Mouse (Mus musculus) hindbrain, embryonic 15.5 days (tissue): ENCODE results near the gene Metap1d. TPM values are rescaled to one million over a fixed set of nuclear protein-coding genes. Genes with fewer than 3 reads are reported as not detected.

Source experiments
- ATAC-seq: fragments of 200-750 bp; cut with Nextera tagmentation; 2 replicates; pipeline ENCODE4 v1.8.0; 2017; ENCODE audit warnings: low read depth, moderate number of reproducible peaks, moderate TSS enrichment; ENCODE audit not compliant: low FRiP score
- H3K27ac ChIP-seq: fragments of 300-500 bp; sonication (generic); replicated peaks from 2 replicates; pipeline ENCODE4 v1.5.1; 2015; ENCODE audit warnings: mild to moderate bottlenecking, inconsistent platforms
- H3K27me3 ChIP-seq: fragments of 300-500 bp; sonication (generic); 2 replicates; pipeline ENCODE4 v1.6.1; 2015; ENCODE audit warnings: control low read depth, inconsistent platforms
- H3K36me3 ChIP-seq: fragments of 300-500 bp; sonication (generic); 2 replicates; pipeline ENCODE4 v1.6.1; 2015; ENCODE audit warnings: control low read depth, inconsistent platforms
- H3K4me1 ChIP-seq: fragments of 300-500 bp; sonication (generic); replicated peaks from 2 replicates; pipeline ENCODE4 v1.6.1; 2015; ENCODE audit warnings: control low read depth, inconsistent platforms
- H3K4me2 ChIP-seq: fragments of 300-500 bp; sonication (generic); 2 replicates; pipeline ENCODE4 v1.6.1; 2015; ENCODE audit warnings: moderate library complexity, mild to moderate bottlenecking, inconsistent platforms
- H3K4me3 ChIP-seq: fragments of 300-500 bp; sonication (generic); 2 replicates; pipeline ENCODE4 v1.5.1; 2015; ENCODE audit warnings: mild to moderate bottlenecking, inconsistent platforms
- H3K9ac ChIP-seq: fragments of 300-500 bp; sonication (generic); 2 replicates; pipeline ENCODE4 v1.6.1; 2015; ENCODE audit warnings: inconsistent platforms
- H3K9me3 ChIP-seq: fragments of 300-500 bp; sonication (generic); 2 replicates; pipeline ENCODE4 v1.6.1; 2016; ENCODE audit warnings: control low read depth, inconsistent platforms
- WGBS: fragments of 180-500 bp; shearing (Covaris S2); methylation state at CpG from one replicate; pipeline ENCODE4 v1.1.7; 2015; 5-methylcytosine and 5-hydroxymethylcytosine counted together
- polyA plus RNA-seq: library from polyadenylated mRNA; unstranded; fragments of >200 nt; fragmentation: Nextera tagmentation; extraction: Ambion mirVana; gene quantifications from 2 replicates; pipeline ENCODE4 v1.2.1, GENCODE M21; 2015

Gene Metap1d
- 29.0 and 31.3 TPM in 2 replicates for polyA plus RNA-seq

GRCm38 (mm10) chr2:71453161-71453916, at the start of gene Metap1d:
Gene Metap1d, plus strand, starts transcription at chr2:71453276.
- Histone ChIP-seq H3K9ac (peak within 1 kb of the TSS; percentile 35), H3K4me2 (peak within 1 kb of the TSS; percentile 77), H3K27me3 (no peaks in the 10 kb centered on the region), H3K36me3 (no peaks in the 10 kb centered on the region), H3K27ac (peak within 1 kb of the TSS; percentile 58), H3K9me3 (no peaks in the 10 kb centered on the region), H3K4me3 (peak within 1 kb of the TSS; percentile 52), H3K4me1 (0 out of 2 replicates have a peak, but pooled peaks cover 4% of the 10 kb centered on the region)
- WGBS: under 1% methylated on average over 61 of the region's 61 CpGs
- peak; percentile 98 for ATAC-seq

- Histone ChIP-seq H3K4me2 (no peak overlapping the region), H3K4me3 (no peak overlapping the region), H3K9ac (no peak overlapping the region), H3K9me3 (no peaks in the 10 kb centered on the region), H3K27me3 (no peaks in the 10 kb centered on the region), H3K27ac (no peak overlapping the region), H3K4me1 (no peaks in the 10 kb centered on the region), H3K36me3 (peaks cover 8% of the 10 kb centered on the region)
- WGBS: 98% methylated on average over 1 of the region's 1 CpGs
- ATAC-seq: no peak
These were observed 47.5 kb upstream of the Metap1d start for GRCm38 (mm10) chr2:71405613-71406012.

GRCm38 (mm10) chr2:71418760-71419280, 34.3 kb upstream of the Metap1d start:
- Histone ChIP-seq H3K36me3 (peaks cover 5% of the 10 kb centered on the region), H3K27ac (no peak overlapping the region), H3K4me3 (no peak overlapping the region), H3K9me3 (no peaks in the 10 kb centered on the region), H3K4me1 (no peaks in the 10 kb centered on the region), H3K4me2 (no peak overlapping the region), H3K9ac (no peak overlapping the region), H3K27me3 (no peaks in the 10 kb centered on the region)
- ATAC-seq: no peak
- WGBS: 42% methylated on average over 3 of the region's 3 CpGs

DNA sequence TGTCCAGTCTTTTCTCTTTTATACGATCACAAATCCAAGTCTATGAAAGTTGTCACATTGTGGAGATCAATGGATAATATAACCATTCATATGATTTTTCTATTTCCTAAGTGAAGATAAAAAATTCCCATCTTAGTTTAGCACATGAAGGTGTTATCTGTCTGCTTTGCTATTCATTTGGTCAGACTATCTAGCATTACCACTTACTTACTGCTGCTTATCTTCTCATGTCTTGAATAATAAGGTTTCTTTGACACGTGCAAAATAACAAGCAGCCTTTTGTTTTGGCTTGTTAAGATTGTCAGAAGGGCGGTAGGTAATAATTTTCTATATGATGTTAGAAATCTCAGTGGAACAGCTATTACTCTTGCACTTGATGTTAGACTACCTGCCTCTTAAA, 33.7 kb upstream of the Metap1d start:
- Histone ChIP-seq H3K4me1 (no peaks in the 10 kb centered on the region), H3K36me3 (peaks cover 5% of the 10 kb centered on the region), H3K9me3 (no peaks in the 10 kb centered on the region), H3K4me2 (no peak overlapping the region), H3K27ac (no peak overlapping the region), H3K4me3 (no peak overlapping the region), H3K9ac (no peak overlapping the region), H3K27me3 (no peaks in the 10 kb centered on the region)
- WGBS: 82% methylated on average over 3 of the region's 3 CpGs
- ATAC-seq: no peak

DNA sequence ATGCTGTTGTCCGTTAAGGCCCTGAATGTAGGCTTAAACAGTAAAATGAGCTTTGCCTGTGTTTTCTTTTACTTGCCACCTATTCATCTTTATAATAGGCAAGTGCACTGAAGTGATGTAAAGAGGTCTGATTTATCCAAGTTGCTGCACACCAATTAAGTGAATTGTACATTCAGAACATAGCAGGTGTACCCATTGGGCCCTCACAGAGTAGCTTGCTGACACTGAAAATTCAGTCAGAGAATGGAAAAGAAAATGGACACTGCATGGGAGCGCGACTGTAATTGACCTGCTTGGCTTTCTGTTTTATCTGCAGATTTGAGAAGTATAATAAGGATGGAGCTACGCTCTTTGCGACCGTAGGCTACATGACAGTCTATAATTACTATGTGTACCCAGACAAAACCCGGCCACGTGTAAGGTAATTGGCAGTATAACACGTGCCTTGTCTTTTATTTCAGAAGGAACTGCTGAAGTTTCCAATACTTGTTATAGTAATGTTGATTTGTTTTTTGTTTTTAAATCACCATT, 32.1 kb upstream of the Metap1d start:
- Histone ChIP-seq H3K4me1 (no peaks in the 10 kb centered on the region), H3K9ac (no peak overlapping the region), H3K9me3 (no peaks in the 10 kb centered on the region), H3K27me3 (no peaks in the 10 kb centered on the region), H3K27ac (no peak overlapping the region), H3K4me3 (no peak overlapping the region), H3K36me3 (peaks cover 5% of the 10 kb centered on the region), H3K4me2 (no peak overlapping the region)
- WGBS: 81% methylated on average over 9 of the region's 9 CpGs
- ATAC-seq: no peak

DNA sequence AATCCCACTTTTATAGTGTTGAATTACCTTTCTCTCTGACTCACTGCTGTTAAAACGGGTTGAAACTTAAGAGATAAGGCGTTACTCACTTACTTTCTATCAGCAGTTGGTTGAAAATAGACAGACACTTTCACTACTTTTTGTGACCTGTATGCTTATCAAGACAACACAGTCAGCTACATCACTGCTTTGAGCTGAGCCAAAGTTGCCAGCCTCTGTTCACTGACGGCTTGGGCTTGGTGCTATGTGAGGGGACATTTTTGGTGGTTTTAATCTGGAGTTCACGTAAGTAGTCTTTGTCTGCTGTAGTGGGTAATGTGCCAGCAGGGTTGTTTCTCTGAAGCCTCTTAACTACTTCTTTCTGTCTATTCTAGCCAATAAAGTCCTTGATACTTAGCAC, 28.5 kb upstream of the Metap1d start:
- WGBS: 86% methylated on average over 4 of the region's 4 CpGs

GRCm38 (mm10) chr2:71435440-71435839, 17.6 kb upstream of the Metap1d start:
- 86% methylated on average over 4 of the region's 4 CpGs for WGBS
- no peaks in the 10 kb centered on the region for H3K9me3 ChIP-seq
- H3K27ac ChIP-seq: no peak overlapping the region
- H3K4me1 ChIP-seq: no peaks in the 10 kb centered on the region
- H3K4me3 ChIP-seq: no peak overlapping the region
- H3K27me3 ChIP-seq: no peaks in the 10 kb centered on the region
- no peak overlapping the region for H3K4me2 ChIP-seq
- no peak for ATAC-seq
- H3K9ac ChIP-seq: no peak overlapping the region
- H3K36me3 ChIP-seq: peaks cover 12% of the 10 kb centered on the region

More for the DNA sequence above, 28.5 kb upstream of the Metap1d start:
- ATAC-seq: no peak
- H3K4me2 ChIP-seq: no peak overlapping the region
- no peaks in the 10 kb centered on the region for H3K9me3 ChIP-seq
- no peak overlapping the region for H3K4me3 ChIP-seq
- H3K4me1 ChIP-seq: no peaks in the 10 kb centered on the region
- peaks cover 5% of the 10 kb centered on the region for H3K36me3 ChIP-seq
- no peaks in the 10 kb centered on the region for H3K27me3 ChIP-seq
- no peak overlapping the region for H3K9ac ChIP-seq
- H3K27ac ChIP-seq: no peak overlapping the region

DNA sequence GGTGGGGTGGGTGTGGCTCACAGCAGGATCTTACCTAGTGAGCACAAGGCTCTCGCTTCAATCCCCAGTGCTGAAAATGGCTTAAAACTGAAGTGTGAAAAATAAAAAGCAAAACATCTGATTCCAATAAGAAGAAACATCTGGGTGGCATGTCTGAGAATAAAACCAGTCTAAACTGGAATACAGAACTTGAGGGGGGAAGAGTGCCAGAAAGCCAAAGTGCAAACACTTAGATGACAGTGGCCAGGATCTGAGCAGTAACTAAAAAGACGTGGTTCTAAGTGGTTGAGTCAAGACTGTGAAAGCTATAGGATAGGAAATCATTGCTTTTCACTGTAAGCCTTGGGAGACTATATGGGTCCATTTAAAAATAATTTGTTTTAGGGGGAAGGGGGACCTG, 9.7 kb upstream of the Metap1d start:
- 49% methylated on average over 2 of the region's 2 CpGs for WGBS
- H3K4me1 ChIP-seq: no peaks in the 10 kb centered on the region
- H3K27ac ChIP-seq: no peak overlapping the region
- ATAC-seq: no peak
- peaks cover 10% of the 10 kb centered on the region for H3K36me3 ChIP-seq
- no peak overlapping the region for H3K4me2 ChIP-seq
- no peak overlapping the region for H3K9ac ChIP-seq
- H3K4me3 ChIP-seq: no peak overlapping the region
- H3K9me3 ChIP-seq: no peaks in the 10 kb centered on the region
- no peaks in the 10 kb centered on the region for H3K27me3 ChIP-seq

DNA sequence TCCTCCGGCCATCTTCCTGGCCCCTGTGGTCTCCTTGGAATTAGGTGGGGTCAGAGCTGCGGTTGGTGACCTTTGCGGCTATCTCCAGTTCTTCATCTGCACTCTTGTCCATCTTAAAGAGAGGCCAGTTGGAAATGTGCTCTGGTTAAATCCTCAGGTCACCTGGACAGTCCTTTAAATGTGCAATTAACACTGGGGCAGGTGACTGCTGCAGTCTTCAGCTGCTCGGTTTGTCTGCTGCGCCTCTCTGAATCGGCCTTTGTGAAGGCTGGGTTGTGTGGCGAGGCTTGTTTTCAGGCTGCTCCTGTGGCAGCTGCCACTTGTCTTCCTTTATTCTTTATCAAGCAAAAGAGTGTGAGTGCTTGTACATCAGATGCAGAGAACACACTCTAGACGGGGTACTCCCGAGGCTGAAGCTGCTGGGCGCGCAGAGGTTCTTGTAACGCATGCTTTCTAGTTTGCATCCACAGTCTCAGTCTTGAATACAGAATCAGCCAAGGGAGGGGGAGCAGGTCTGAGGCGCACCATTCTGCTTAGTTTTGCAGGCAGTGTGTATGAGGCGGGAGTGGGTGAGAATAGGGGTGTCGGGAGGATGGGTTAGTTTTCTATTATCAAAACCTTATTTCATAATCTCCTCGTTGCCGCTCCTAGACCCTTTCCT, 7.4 kb upstream of the Metap1d start:
- Histone ChIP-seq H3K9ac (no peak overlapping the region), H3K4me2 (no peak overlapping the region), H3K27me3 (no peaks in the 10 kb centered on the region), H3K36me3 (peaks cover 9% of the 10 kb centered on the region), H3K4me3 (no peak overlapping the region), H3K4me1 (no peaks in the 10 kb centered on the region), H3K27ac (no peak overlapping the region), H3K9me3 (no peaks in the 10 kb centered on the region)
- no peak for ATAC-seq
- WGBS: 48% methylated on average over 17 of the region's 17 CpGs

GRCm38 (mm10) chr2:71449604-71450003, 3.5 kb upstream of the Metap1d start:
- no peak overlapping the region for H3K27ac ChIP-seq
- 15% methylated on average over 2 of the region's 2 CpGs for WGBS

GRCm38 (mm10) chr2:71451761-71452160, 1.3 kb upstream of the Metap1d start:
- no peak overlapping the region for H3K4me3 ChIP-seq
- H3K27ac ChIP-seq: no peak overlapping the region
- ATAC-seq: no peak
- H3K4me1 ChIP-seq: 0 out of 2 replicates have a peak, but pooled peaks cover 4% of the 10 kb centered on the region
- H3K36me3 ChIP-seq: no peaks in the 10 kb centered on the region
- H3K4me2 ChIP-seq: no peak overlapping the region
- no peaks in the 10 kb centered on the region for H3K9me3 ChIP-seq
- H3K9ac ChIP-seq: no peak overlapping the region
- H3K27me3 ChIP-seq: no peaks in the 10 kb centered on the region
- 60% methylated on average over 5 of the region's 5 CpGs for WGBS

More at GRCm38 (mm10) chr2:71449604-71450003, 3.5 kb upstream of the Metap1d start:
- H3K4me2 ChIP-seq: no peak overlapping the region
- H3K9ac ChIP-seq: no peak overlapping the region
- no peaks in the 10 kb centered on the region for H3K9me3 ChIP-seq
- 0 out of 2 replicates have a peak, but pooled peaks cover 4% of the 10 kb centered on the region for H3K4me1 ChIP-seq
- no peaks in the 10 kb centered on the region for H3K27me3 ChIP-seq
- H3K4me3 ChIP-seq: no peak overlapping the region
- ATAC-seq: no peak
- H3K36me3 ChIP-seq: no peaks in the 10 kb centered on the region

DNA sequence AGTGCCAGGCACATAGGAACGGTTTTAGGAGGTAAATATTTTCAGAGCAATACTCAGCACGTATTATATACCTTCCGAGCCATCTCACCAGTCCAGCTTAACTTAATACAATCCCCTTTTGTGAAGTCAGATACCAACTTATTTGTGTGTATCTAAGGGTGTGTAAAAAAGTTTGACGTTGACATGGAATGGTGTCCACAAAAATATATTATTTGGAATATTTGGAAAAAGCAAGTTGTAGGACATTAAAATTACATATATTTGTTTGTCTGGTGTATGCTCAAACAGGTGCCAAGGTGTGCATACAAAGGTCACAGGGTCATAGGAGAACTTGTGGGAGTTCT, 813 bp downstream of the Metap1d start:
- Histone ChIP-seq H3K9me3 (no peaks in the 10 kb centered on the region), H3K9ac (no peak overlapping the region), H3K27ac (no peak overlapping the region), H3K4me3 (peak overlapping the region; percentile 52), H3K4me2 (peak overlapping the region; percentile 77), H3K36me3 (no peaks in the 10 kb centered on the region), H3K27me3 (no peaks in the 10 kb centered on the region), H3K4me1 (0 out of 2 replicates have a peak, but pooled peaks cover 4% of the 10 kb centered on the region)
- no peak for ATAC-seq
- 50% methylated on average over 4 of the region's 4 CpGs for WGBS
